Mouse (Mus musculus) frontal cortex, postnatal 14 days (tissue): ENCODE results near the gene Ffar1.

Experiments
- DNase-seq, 2 experiments: peaks; one replicate each; pipeline ENCODE4 v3.0.0; 2022; ENCODE audit warnings: low spot score in 2 of 2

Gene Ffar1

DNA sequence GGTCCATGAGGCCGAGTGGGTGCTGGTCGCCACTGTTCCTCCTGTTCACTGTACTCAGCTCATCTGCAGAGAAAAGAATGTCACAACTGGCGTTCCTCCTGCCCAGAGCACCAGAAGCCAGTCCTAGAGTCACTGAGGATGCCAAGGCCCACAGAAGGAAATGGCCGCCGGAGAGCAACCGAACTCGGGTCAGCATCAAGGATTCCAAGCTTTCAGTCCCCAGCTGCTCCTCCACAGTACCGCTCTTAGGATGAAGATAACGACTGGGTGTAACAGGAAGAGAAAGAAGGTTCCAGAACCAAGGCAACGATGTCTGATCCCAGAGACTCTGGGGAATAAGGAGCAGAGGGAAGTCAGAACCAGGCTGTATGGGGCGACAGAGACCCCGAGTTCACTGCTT lies at the start of gene Ffar1:
Ffar1 (minus strand) TSS at position 101 of the 400 bp plus-strand sequence.
- no peak for DNase-seq

- no peak for DNase-seq
These were observed 48.4 kb upstream of the Ffar1 start for GRCm38 (mm10) chr7:30909773-30910172.

GRCm38 (mm10) chr7:30908992-30909431 lies 47.6 kb upstream of the Ffar1 start:
- DNase-seq: no peak

GRCm38 (mm10) chr7:30908277-30908991 lies 47.1 kb upstream of the Ffar1 start:
- no peak for DNase-seq

DNA sequence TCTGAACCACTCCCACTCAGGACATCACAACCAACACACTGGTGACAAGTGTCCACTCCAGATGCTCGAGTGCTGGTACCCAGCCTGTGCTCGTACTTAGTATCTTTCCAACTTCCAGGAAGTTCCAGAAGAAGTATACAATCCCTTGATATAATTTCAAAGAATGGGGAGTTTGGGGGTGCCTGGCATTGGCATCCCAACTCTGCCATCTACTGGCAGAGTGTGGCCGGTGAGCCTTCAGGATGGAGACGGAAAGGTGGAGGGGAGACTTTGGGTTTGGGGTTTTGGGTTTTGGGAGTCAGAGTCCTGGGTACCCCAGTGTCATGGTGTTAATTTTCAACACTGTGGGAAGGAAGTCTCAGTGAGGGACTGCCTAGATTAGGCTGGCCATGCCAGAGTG lies 42.7 kb upstream of the Ffar1 start:
- DNase-seq: peak in 1 of 2 experiments; percentile 25

DNA sequence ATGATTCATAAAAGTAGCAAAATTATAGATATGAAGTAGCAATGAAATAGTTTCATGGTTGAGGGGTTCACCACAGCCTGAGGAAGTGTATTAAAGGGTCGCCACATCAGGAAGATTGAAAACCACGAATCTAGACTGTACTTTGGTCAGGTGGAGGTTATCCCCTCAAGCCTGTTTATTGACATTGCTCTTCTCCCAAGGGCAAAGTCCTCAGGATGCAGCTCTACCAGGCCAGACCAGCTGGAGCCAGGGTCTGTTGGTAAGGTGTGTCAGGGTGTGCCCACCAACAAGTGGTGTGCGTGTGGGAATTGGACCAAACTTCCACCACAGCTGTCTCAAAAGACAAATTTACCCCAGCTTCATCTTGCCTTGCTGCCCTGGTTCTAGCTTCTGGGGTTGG lies 33.9 kb upstream of the Ffar1 start:
- DNase-seq: no peak

GRCm38 (mm10) chr7:30892515-30892914 lies 31.2 kb upstream of the Ffar1 start:
- DNase-seq: no peak

GRCm38 (mm10) chr7:30891746-30892145 lies 30.4 kb upstream of the Ffar1 start:
- no peak for DNase-seq

DNA sequence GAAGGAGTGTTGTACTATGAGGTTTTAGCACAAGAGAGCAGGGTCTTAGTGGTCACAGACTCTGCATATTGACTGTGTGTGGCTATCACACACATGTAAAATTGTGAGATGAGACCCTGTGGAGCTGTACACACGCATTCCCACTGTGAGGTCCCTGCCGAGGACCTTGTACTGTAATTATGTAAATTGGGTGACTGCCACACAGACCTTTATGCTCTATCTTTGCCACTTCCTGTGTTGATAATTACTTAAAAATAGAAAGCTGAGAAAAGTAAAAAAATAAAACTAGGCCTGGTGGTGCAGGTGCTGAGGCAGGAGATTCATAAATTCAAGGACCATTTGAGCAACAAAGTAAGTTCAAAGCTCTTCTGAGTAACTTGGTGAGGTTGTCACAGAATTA lies 29.3 kb upstream of the Ffar1 start:
- no peak for DNase-seq

GRCm38 (mm10) chr7:30888786-30889185 lies 27.4 kb upstream of the Ffar1 start:
- no peak for DNase-seq

DNA sequence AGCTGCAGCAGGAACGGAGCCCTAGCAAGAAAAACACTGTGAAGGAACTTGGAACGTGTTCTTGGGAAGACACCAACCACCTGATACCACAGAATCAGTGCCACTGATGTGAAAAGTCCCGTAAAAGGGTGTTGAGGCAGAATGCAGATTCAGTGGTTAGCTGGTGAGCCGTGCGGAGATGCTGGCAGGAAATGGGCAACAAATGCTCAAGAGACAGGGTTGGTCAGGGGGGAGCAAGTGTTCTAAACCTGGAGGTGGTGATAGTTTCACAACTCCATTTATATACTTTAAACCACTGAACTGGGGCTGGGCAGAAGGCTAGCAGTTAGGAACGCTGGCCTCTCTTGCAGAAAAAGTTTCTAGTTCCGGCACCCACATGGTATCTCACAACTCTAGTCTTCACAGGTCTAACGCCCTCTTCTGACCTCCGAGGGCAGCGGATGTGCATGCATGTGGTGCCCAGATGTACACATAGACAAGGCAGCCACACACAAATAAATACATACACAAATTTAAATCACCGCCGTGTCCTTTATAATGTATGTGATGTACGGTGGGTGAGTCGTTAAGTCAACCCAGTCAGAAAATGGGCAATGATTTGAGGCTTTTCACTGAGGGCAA lies 26.3 kb upstream of the Ffar1 start:
- DNase-seq: no peak

DNA sequence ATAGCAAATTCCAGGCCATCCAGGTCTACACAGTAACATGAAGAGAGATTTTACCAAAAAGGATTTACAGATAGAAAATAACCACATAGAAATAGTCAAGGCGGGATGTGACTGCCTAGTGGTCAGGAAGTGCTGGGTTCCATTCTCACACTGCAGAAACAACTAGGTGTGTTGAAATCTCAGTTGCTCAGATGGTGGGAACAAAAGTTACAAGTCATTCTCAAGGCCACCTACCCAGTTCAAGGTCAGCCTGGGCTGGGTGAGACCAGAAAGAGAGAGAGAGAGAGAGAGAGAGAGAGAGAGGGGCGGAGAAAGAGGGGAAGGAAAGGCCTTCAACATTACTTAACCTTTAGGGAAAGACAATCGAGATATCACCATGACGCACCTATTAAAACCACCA lies 25.5 kb upstream of the Ffar1 start:
- DNase-seq: no peak

DNA sequence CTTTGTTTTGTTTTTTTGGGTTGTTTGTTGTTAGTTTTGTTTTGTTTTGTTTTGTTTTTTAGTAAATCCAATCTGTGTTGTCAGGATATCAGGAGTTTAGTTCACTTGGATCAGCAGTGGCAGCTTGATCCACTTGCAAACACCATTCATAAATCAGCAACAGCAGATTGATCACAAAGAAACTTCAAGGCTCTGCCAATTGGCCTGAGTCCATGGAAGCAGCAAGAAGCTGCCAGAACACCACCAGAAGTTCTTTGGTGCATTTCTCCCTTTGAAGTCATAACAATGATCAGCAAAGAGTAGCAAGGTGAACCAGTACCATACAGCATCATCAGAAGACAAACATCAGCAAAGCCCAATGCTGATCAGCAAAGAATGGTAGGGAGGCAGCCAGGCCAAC lies 22.7 kb upstream of the Ffar1 start:
- DNase-seq: no peak

- DNase-seq: no peak
These were observed 20.0 kb upstream of the Ffar1 start for GRCm38 (mm10) chr7:30881367-30881766.

DNA sequence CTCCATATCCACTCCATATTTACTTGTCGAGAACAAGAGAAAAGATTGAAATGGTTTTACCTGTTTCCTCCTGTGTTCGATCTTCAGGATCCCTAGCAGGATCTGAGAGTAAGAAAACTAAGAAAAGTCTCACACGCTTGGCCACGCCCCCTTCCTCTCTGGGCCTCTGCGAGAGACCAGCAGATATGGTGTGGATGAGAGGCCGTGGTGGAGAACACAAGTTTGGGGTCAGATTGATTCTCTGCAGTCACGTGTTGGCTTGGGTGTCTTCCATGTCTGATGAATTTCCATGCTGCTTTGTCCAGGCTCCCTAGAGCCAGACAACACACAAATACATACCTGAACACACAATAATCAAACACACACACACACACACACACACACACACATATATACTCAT lies 18.8 kb upstream of the Ffar1 start, which contains the start of gene Cd22:
Cd22 (minus strand) TSS at position 167 of the 400 bp plus-strand sequence.
- no peak for DNase-seq

DNA sequence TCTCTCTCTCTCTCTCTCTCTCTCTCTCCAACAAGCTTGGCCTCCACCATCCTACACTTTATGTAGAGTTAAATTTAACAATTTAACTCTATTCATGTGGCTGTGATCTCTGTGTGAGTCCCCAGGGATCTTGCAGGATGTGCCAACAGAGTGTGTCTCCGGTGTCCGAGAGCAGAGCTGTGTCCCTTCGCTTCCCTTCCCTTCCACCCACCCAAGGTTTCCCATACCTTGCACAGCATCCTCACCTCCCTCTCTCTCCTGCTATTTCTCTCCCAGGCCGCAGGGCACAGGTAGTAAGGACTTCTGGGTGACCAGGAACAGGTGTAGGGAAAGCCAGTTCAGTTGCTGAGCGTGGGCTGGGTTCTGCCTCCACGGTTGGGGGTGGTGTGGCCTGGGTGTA lies 17.6 kb upstream of the Ffar1 start:
- DNase-seq: no peak

DNA sequence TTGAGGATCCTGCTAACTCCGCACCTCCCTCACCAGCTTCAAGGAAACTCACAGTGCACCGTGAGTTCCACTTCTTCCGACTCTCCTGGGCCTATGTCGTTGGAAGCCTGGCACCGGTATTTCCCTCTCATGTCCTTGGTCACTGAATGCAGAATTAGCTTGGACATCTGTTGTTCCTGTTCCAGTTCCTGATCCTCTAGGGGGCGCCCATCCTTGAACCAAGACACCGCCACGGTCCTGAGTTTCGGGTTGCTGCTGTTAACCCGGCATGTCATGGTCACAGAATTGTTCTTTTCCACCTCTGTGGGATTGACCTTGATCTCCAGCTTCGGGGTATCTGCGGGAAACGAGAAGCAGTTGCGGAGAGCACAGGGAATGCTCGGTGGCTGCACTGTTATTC lies 11.7 kb upstream of the Ffar1 start:
- peak in 1 of 2 experiments; percentile 53 for DNase-seq

- no peak for DNase-seq
These were observed 2.0 kb upstream of the Ffar1 start for GRCm38 (mm10) chr7:30863386-30863785.

GRCm38 (mm10) chr7:30859635-30860402 lies 1.5 kb downstream of the Ffar1 start:
- DNase-seq: peak in 1 of 2 experiments; percentile 56

DNA sequence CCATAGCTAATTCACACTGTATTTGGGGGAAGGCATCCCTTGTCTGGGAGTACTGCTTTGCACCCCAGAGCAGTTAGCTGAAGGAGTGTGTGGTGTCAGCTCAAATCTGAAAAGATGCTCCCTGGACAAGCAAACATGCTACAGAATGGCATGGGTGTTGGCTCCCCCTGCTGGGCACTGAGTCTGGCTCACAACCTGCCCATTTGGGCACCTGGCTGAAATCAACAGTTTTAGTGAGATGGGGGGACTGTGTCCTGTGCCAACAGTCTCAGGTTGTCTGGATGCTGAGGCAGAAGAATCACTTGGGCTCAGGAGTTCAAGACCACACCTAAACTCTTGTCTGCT lies 2.1 kb downstream of the Ffar1 start:
- DNase-seq: peak; percentile 54 to 73

DNA sequence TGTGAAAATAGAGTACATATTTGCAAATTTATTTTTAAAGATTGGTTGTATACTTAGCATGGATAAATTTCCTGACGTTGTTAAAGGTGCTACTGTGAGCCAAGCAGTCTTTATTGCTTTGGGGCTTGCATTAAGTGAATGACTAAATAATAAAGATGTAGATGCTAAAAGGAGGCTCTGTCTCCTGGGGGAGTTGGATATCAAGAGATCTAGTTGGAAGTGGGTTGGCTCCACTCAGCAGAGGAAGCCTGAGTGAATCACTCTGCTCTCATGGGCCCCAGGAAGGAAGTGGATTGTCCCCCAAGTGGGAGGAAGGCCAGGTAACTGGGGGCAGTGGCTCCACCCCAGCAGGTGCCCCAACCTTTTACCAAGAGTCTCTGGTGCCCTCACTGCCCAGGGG lies 3.6 kb downstream of the Ffar1 start:
- DNase-seq: no peak

GRCm38 (mm10) chr7:30856078-30856477 lies 5.3 kb downstream of the Ffar1 start, which contains the start of gene Ffar3:
Gene Ffar3, minus strand, starts transcription at chr7:30856178.
- DNase-seq: no peak

DNA sequence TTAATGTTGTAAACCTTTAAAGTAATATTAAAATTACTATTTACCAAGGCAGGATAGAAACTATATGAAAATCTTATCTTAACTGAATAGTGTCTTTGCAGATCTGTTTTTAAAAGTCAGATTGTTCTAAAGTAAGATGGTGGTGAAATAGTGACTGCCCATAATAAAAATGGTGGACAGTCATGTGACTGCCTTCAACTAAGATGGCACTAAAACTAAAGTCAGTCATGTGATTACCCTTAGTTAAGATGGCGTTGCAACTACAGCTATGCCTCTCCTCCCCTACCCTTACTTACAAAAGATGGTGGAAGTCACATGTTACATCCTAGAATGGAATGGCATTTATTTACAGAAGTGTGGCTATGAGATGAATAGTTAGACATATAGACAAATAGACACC lies 9.9 kb downstream of the Ffar1 start:
- DNase-seq: no peak
